Mouse (Mus musculus): ENCODE results near the gene Chrne.
"Not testable (repeated sequence)": the region's sequence is repeated elsewhere in the genome, so short reads cannot be mapped to it uniquely, and the experiment has no call there.

The Chrne gene

GRCm38 (mm10) chr11:70585457-70585856, 33.6 kb downstream of the Chrne start:
- no peak for DNase-seq (ENCODE audit: low read depth)

GRCm38 (mm10) chr11:70583775-70584174, 35.2 kb downstream of the Chrne start:
- DNase-seq (ENCODE audit: low read depth): no peak

GRCm38 (mm10) chr11:70583022-70583714, 35.8 kb downstream of the Chrne start:
- DNase-seq (ENCODE audit: low read depth): no peak

- DNase-seq (ENCODE audit: low read depth): no peak
Measured at GRCm38 (mm10) chr11:70582196-70582595, 36.8 kb downstream of the Chrne start.

GRCm38 (mm10) chr11:70580921-70581320, 38.1 kb downstream of the Chrne start:
- DNase-seq (ENCODE audit: low read depth): no peak

GRCm38 (mm10) chr11:70580358-70580720, 38.7 kb downstream of the Chrne start:
- no peak for DNase-seq (ENCODE audit: low read depth)

GRCm38 (mm10) chr11:70579710-70580357, 39.2 kb downstream of the Chrne start:
- no peak for DNase-seq (ENCODE audit: low read depth)

GRCm38 (mm10) chr11:70578962-70579361, 40.1 kb downstream of the Chrne start:
- DNase-seq (ENCODE audit: low read depth): no peak

GRCm38 (mm10) chr11:70577201-70577600, 41.8 kb downstream of the Chrne start:
- DNase-seq (ENCODE audit: low read depth): no peak

GRCm38 (mm10) chr11:70573872-70574271, 45.1 kb downstream of the Chrne start:
- no peak for DNase-seq (ENCODE audit: low read depth)

GRCm38 (mm10) chr11:70572348-70572902, 46.6 kb downstream of the Chrne start:
- no peak for DNase-seq (ENCODE audit: low read depth)

- DNase-seq (ENCODE audit: low read depth): no peak
Measured at GRCm38 (mm10) chr11:70571641-70572040, 47.4 kb downstream of the Chrne start.

- not testable (repeated sequence) for DNase-seq (ENCODE audit: low read depth)
Measured at GRCm38 (mm10) chr11:70570614-70571013, 48.4 kb downstream of the Chrne start.

GRCm38 (mm10) chr11:70566586-70566985, 52.4 kb downstream of the Chrne start:
- DNase-seq (ENCODE audit: low read depth): no peak

Measured in c-Kit-positive CD71-negative TER-119-negative erythroid progenitor cells, embryonic 14.5 days (primary cell).